Mouse (Mus musculus): ENCODE results near the gene AI837181.
"Not testable (repeated sequence)": the region's sequence is repeated elsewhere in the genome, so short reads cannot be mapped to it uniquely, and the experiment has no call there.

AI837181 gene

GRCm38 (mm10) chr19:5424782-5425741 is at the start of gene AI837181, which contains the start of gene Drap1:
TSS of gene AI837181 (plus strand) at chr19:5425144.
TSS of gene Drap1 (minus strand) at chr19:5424979.
- peak; percentile 93 to 95 for DNase-seq

- DNase-seq = peak in 1 of 2 experiments; percentile 35
These were observed 47.5 kb upstream of the AI837181 start for GRCm38 (mm10) chr19:5377446-5377845.

- no peak for DNase-seq
These were observed 41.6 kb upstream of the AI837181 start for GRCm38 (mm10) chr19:5383326-5383725.

- no peak for DNase-seq
These were observed 40.2 kb upstream of the AI837181 start for GRCm38 (mm10) chr19:5384715-5385114.

GRCm38 (mm10) chr19:5388011-5388441 is 36.9 kb upstream of the AI837181 start:
- peak in 1 of 2 experiments; percentile 33 for DNase-seq

- DNase-seq = peak; percentile 95 to 97
These were observed 36.2 kb upstream of the AI837181 start, which contains the start of gene Sart1 for GRCm38 (mm10) chr19:5388588-5389242. TSS of gene Sart1 (minus strand) at chr19:5388703.

- DNase-seq = no peak
These were observed 35.3 kb upstream of the AI837181 start for GRCm38 (mm10) chr19:5389647-5390046.

- DNase-seq = no peak
These were observed 34.5 kb upstream of the AI837181 start for GRCm38 (mm10) chr19:5390416-5390815.

- DNase-seq = peak; percentile 82
These were observed 32.1 kb upstream of the AI837181 start for GRCm38 (mm10) chr19:5392892-5393291.

GRCm38 (mm10) chr19:5394168-5394567 is 30.8 kb upstream of the AI837181 start:
- peak; percentile 54 to 70 for DNase-seq

- no peak for DNase-seq
These were observed 29.6 kb upstream of the AI837181 start for GRCm38 (mm10) chr19:5395371-5395770.

GRCm38 (mm10) chr19:5401073-5401472 is 23.9 kb upstream of the AI837181 start:
- DNase-seq = not testable (repeated sequence)

GRCm38 (mm10) chr19:5402293-5402692 is 22.7 kb upstream of the AI837181 start, which contains the start of gene Tsga10ip:
TSS of gene Tsga10ip (minus strand) at chr19:5402526.
- DNase-seq = no peak

GRCm38 (mm10) chr19:5405924-5406323 is 19.0 kb upstream of the AI837181 start:
- DNase-seq = no peak

GRCm38 (mm10) chr19:5406531-5407126 is 18.3 kb upstream of the AI837181 start:
- DNase-seq = peak; percentile 56 to 57

- DNase-seq = peak; percentile 70 to 71
These were observed 17.8 kb upstream of the AI837181 start for GRCm38 (mm10) chr19:5407133-5407532.

- DNase-seq = no peak
These were observed 16.6 kb upstream of the AI837181 start for GRCm38 (mm10) chr19:5408057-5409001.

GRCm38 (mm10) chr19:5409068-5409467 is 15.9 kb upstream of the AI837181 start:
- no peak for DNase-seq

- no peak for DNase-seq
These were observed 14.3 kb upstream of the AI837181 start for GRCm38 (mm10) chr19:5410641-5411040.

- no peak for DNase-seq
These were observed 13.0 kb upstream of the AI837181 start for GRCm38 (mm10) chr19:5411961-5412360.

GRCm38 (mm10) chr19:5413840-5414239 is 11.1 kb upstream of the AI837181 start:
- no peak for DNase-seq

- DNase-seq = no peak
These were observed 10.4 kb upstream of the AI837181 start for GRCm38 (mm10) chr19:5414534-5414957.
